In the genomic region with DNA sequence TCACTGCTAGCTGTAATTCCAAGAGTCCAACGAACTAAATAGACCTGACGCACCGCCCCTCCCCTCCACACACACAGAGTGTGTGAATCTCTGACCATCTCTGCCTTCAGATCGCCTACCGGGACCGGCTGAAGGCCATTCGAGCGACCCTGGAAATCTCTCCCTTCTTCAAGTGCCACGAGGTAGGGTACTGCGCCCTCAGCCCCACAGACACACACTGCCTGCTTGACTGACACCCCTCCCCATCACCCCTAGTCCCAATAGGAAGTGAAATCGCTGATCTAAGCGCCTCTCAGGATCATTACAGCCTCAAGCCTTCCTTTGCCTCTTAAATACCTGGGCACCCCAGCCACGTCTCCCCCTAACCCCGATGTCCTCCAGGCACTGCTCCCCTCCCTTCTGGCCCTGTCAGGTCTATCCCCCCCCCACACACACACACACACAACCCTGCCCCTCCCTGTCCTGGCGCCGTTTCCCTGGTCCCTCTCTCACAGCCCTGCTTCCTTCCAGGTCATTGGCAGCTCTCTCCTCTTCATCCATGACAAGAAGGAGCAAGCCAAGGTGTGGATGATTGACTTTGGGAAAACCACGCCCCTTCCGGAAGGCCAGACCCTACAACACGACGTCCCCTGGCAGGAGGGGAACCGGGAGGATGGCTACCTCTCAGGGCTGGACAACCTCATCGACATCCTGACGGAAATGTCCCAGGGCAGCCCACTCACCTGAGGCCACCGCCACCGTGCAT, we compare ENCODE assay signal across 8 mouse cellular contexts.
DNase-seq lines count a peak whose midpoint lies in the region; ATAC-seq and TF ChIP-seq lines count a peak whose summit lies in the region.

No protein-coding gene starts in this region.

- no peak overlapping the region for H3K27ac ChIP-seq in liver, embryonic 13.5 days
- no peak overlapping the region for H3K27ac ChIP-seq in liver, postnatal 0 days (ENCODE audit: low read depth)
- H3K27ac ChIP-seq in hindbrain, embryonic 12.5 days = no peak overlapping the region
- no peak overlapping the region for H3K27ac ChIP-seq in neural tube, embryonic 14.5 days (ENCODE audit: low read depth, low read length)

- peaks cover 24% of the 10 kb centered on the region for H3K4me1 ChIP-seq in liver, embryonic 13.5 days (replicated peaks)
- peaks cover 4% of the 10 kb centered on the region; the same call in 1 of the 2 replicates for H3K4me1 ChIP-seq in liver, postnatal 0 days (ENCODE audit: insufficient read depth)
- peaks cover 17% of the 10 kb centered on the region for H3K4me1 ChIP-seq in hindbrain, embryonic 12.5 days
- H3K4me1 ChIP-seq in neural tube, embryonic 14.5 days (ENCODE audit: control insufficient read depth, insufficient read depth, low read length) = peaks cover 10% of the 10 kb centered on the region; the same call in 1 of the 2 replicates

- 0 out of 2 replicates have a peak, but pooled peaks have one; percentile 22 for ATAC-seq in liver, embryonic 13.5 days (ENCODE audit: low read depth)
- ATAC-seq in liver, postnatal 0 days = no peak
- ATAC-seq in hindbrain, embryonic 12.5 days (ENCODE audit: low FRiP score) = peak; percentile 23; the same call in 1 of the 2 replicates
- ATAC-seq in neural tube, embryonic 14.5 days (ENCODE audit: low read depth) = peak; percentile 18; the same call in 1 of the 2 replicates
- no peak for ATAC-seq in granulocyte monocyte progenitor cell, adult 5-6 weeks (replicated peaks; ENCODE audit: poor library complexity, severe bottlenecking)

- H3K4me2 ChIP-seq in liver, embryonic 13.5 days = no peak overlapping the region
- no peak overlapping the region for H3K4me2 ChIP-seq in liver, postnatal 0 days (ENCODE audit: low read depth, low read length)
- peak overlapping the region; percentile 13; the same call in 1 of the 2 replicates for H3K4me2 ChIP-seq in hindbrain, embryonic 12.5 days (replicated peaks)
- no peak overlapping the region for H3K4me2 ChIP-seq in neural tube, embryonic 14.5 days (ENCODE audit: low read depth, low read length)

- H3K9ac ChIP-seq in liver, embryonic 13.5 days = no peak overlapping the region
- no peak overlapping the region for H3K9ac ChIP-seq in liver, postnatal 0 days (replicated peaks)
- no peak overlapping the region for H3K9ac ChIP-seq in hindbrain, embryonic 12.5 days
- no peak overlapping the region for H3K9ac ChIP-seq in neural tube, embryonic 14.5 days (replicated peaks; ENCODE audit: low read depth, low read length)

- no peak overlapping the region for H3K4me3 ChIP-seq in liver, embryonic 13.5 days (replicated peaks)
- H3K4me3 ChIP-seq in liver, postnatal 0 days (ENCODE audit: low read depth, low read length) = no peak overlapping the region
- H3K4me3 ChIP-seq in hindbrain, embryonic 12.5 days = no peak overlapping the region
- no peak overlapping the region for H3K4me3 ChIP-seq in neural tube, embryonic 14.5 days (ENCODE audit: low read depth, low read length)

- DNase-seq in cerebellum, postnatal 10 days = peak; percentile 55 to 57
- DNase-seq in cerebellum, adult 9-10 months = no peak
- no peak for DNase-seq in liver, embryonic 13.5 days
- no peak for DNase-seq in liver, postnatal 0 days
- DNase-seq in thymus, postnatal 0 days (ENCODE audit: low spot score) = no peak

- H3K36me3 ChIP-seq in liver, embryonic 13.5 days = peaks cover 3% of the 10 kb centered on the region; the same call in 1 of the 2 replicates
- peaks cover 8% of the 10 kb centered on the region; the same call in 1 of the 2 replicates for H3K36me3 ChIP-seq in liver, postnatal 0 days (replicated peaks; ENCODE audit: insufficient read depth, low read length)
- H3K36me3 ChIP-seq in hindbrain, embryonic 12.5 days = 0 out of 2 replicates have a peak, but pooled peaks cover 4% of the 10 kb centered on the region
- no peaks in the 10 kb centered on the region for H3K36me3 ChIP-seq in neural tube, embryonic 14.5 days (ENCODE audit: control insufficient read depth, insufficient read depth, low read length)

- no peak for TF ChIP-seq CTCF in liver, postnatal 0 days (IDR thresholded peaks at IDR 0.05; ENCODE audit: low read depth)

- no peak for TF ChIP-seq EP300 in liver, postnatal 0 days (IDR thresholded peaks at IDR 0.05; ENCODE audit: low read depth)

- no peaks in the 10 kb centered on the region for H3K9me3 ChIP-seq in liver, embryonic 13.5 days (replicated peaks)
- no peaks in the 10 kb centered on the region for H3K9me3 ChIP-seq in liver, postnatal 0 days (ENCODE audit: low read length)
- H3K9me3 ChIP-seq in hindbrain, embryonic 12.5 days (replicated peaks) = no peaks in the 10 kb centered on the region
- H3K9me3 ChIP-seq in neural tube, embryonic 14.5 days (ENCODE audit: control insufficient read depth, low read length) = no peaks in the 10 kb centered on the region

- 76% methylated on average over 25 of the region's 25 CpGs for whole genome bisulfite sequencing in liver, embryonic 13.5 days (ENCODE audit: insufficient replicate concordance)
- WGBS in liver, postnatal 0 days (ENCODE audit: insufficient replicate concordance) = 71% methylated on average over 25 of the region's 25 CpGs
- WGBS in hindbrain, embryonic 12.5 days = 58% methylated on average over 25 of the region's 25 CpGs
- WGBS in neural tube, embryonic 14.5 days = 57% methylated on average over 25 of the region's 25 CpGs

- H3K27me3 ChIP-seq in liver, embryonic 13.5 days = no peaks in the 10 kb centered on the region
- no peaks in the 10 kb centered on the region for H3K27me3 ChIP-seq in liver, postnatal 0 days (ENCODE audit: insufficient read depth, low read length)
- no peaks in the 10 kb centered on the region for H3K27me3 ChIP-seq in hindbrain, embryonic 12.5 days
- no peaks in the 10 kb centered on the region for H3K27me3 ChIP-seq in neural tube, embryonic 14.5 days (ENCODE audit: control insufficient read depth, insufficient read depth, low read length)

Comparison
In these comparisons a context has a peak if more than half of its experiments do, and no peak if none do; other contexts are left out.
1. DNase-seq: peak in cerebellum, postnatal 10 days (2 of 2); none in cerebellum, adult 9-10 months (single experiment), liver, embryonic 13.5 days (single experiment), liver, postnatal 0 days (single experiment) and thymus, postnatal 0 days (single experiment).
2. ATAC-seq: peak in liver, embryonic 13.5 days (single experiment), hindbrain, embryonic 12.5 days (single experiment) and neural tube, embryonic 14.5 days (single experiment); none in liver, postnatal 0 days (single experiment) and granulocyte monocyte progenitor cell, adult 5-6 weeks (single experiment).